Mouse (Mus musculus) kidney, postnatal 25 days (tissue): Measurements from ENCODE around the gene Mtg2.

Experiments
- DNase-seq, 2 experiments: peaks; one replicate each; pipeline ENCODE4 v3.0.0; 2021; ENCODE audit warnings: mixed read lengths in 2 of 2

Gene Mtg2

DNA sequence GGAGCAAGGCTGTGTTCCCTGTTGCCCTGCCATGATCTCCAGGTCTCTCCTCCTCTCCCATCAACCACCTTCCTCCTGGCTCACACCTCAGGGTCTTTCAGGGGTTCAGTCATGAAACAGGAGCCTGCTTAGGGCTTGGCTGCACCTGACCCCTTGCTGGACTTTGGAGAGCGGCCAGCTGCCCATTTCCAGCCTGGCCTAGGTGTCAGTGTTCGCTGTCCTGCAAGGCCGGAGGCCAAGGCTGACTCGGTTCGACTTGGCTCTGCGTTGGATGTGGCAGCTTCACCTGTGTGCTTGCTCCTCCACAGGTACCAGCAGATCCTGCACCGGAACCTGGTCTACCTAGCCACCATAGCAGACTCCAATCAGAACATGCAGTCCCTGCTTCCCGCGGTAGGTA, 17.4 kb upstream of the Mtg2 start:
- DNase-seq = peak; percentile 69 to 79

DNA sequence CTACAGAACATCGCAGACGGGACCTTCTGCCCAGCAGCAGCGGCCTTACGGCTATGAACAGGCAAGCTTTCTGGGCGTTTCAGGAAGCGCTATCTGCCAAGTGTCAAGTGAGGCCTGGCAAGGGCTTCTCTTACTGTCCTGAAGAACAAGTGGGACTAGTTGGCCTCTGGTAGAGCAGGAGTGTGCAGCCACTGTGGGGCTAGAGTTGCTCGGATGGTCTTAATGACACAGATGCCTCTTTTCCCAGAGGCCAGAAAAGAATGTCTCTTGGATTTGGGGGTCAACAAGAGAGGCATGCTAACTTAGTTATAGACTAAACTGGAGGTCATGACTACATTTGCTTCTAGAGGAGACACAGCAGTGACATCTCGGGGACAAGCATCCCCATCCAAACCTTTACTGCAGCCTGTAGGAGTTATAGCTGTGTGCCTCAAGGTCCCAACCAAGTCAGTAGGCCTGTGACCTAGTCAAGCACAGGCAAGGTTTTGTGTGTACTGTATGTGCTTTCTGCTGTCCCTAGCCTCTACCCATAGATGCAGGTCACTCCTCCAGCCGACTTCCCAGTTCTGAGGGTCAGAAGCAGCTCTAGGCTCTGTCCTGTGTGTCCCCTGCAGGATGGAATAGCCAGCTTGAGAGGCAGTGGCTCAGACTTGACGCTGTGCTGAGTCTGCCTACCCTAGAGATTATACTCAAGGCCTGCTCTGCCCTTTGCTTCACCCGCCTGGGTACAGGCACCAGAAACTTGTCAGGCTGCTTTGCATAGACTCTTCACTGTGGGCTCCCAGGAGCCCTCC, 6.9 kb upstream of the Mtg2 start:
- no peak for DNase-seq

GRCm38 (mm10) chr2:180069770-180070480, 463 bp upstream of the Mtg2 start:
- no peak for DNase-seq

DNA sequence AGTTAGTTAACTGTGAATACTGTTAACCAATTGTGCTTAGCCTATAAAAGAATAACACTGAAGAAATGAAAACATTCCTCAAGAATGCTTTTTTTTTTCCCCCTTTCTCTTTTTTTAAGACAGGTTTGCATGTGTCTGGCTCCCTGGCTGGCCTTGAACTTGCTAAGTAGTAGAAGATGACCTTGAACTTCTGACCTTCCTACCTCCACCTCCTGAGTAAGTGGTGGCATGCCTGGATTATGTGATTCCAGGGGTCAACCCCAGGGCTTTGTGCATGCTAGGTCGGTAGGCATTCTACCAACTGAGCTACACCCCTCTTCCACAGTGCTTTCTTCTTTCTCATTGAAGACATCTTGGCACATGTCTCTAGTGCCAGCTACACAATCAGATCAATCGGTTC, 1.3 kb downstream of the Mtg2 start:
- DNase-seq = no peak

DNA sequence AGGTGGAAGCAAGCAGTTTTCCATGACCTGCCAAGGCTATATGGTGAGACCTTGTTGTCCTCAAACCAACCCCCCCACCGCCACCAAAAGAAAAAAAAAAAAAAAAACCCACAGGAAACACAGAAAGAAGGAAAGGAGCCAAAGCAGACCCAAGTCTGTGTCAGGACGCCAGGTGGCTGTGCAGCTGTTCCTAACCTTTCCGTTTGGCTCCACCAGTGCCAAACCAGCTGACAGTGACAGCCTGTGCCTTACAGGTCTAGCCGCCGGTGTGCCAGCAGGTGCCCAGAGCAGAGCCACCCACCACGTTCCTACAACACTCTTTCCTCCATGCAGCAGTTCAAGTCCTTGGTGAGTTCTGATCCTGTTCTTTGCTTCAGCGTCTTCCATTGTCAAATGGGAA, 2.5 kb downstream of the Mtg2 start:
- DNase-seq = no peak

DNA sequence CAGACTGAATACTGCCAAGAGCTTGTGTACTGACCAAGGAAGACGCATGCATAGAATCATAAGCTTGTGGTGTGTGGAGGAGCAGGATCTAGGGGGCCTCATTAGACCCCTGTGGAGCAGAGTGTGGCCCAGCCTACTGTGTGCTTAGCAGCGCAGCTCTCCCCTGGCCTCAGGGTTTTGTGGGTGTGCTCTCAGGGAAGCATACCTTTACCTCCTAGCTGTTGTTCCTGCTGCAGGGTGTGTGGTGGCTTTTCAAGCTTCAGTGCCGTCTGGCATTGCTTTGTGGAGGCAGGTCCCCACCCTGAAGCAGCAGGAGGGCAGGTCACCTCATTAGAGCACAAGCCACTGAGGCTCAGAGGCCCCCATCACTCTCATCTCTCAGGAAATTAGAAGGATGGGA, 7.2 kb downstream of the Mtg2 start:
- no peak for DNase-seq

DNA sequence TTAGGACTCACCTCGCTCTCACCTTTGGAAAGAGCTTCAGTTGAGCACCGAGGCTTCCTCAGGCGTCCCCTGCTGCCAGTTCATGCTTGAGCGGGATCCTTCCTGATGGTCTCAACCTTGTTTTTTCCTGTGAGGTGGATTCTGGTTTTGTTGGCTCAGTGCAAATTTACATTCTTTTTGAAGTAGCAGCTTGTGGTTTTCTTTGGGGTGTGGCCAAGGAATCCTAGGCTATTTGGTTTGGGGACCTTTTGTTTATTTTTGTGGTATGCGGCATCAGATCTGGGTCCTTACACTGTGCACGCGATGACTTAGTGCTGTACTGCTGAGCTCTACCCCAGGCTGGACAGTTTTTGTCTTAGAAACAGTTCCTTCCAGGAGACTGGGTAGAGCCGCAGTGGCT, 10.3 kb downstream of the Mtg2 start:
- no peak for DNase-seq

- no peak for DNase-seq
These were observed 12.7 kb downstream of the Mtg2 start for GRCm38 (mm10) chr2:180083063-180083462.

GRCm38 (mm10) chr2:180084565-180084964, 14.2 kb downstream of the Mtg2 start:
- DNase-seq = no peak

- DNase-seq = no peak
These were observed 15.7 kb downstream of the Mtg2 start for GRCm38 (mm10) chr2:180085926-180086636.

- no peak for DNase-seq
These were observed 16.2 kb downstream of the Mtg2 start for GRCm38 (mm10) chr2:180086637-180087027.

DNA sequence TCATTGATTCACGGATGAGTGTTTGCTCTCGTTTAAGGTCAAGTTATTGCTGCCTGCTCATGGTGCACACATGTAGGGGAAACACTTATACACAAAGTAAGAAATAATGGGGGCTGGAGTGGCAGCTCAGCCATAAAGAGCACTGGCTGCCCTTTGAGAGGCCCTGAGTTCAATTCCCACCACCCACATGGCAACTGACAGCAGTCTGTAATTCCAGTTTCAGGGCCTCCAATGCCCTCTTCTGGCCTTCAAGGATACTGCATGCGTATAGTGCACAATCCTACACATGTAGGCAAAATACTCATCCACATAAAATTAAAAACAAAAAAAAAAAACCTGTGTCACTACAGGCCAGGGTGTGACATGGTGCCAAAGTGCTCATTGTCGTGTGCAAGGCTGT, 17.1 kb downstream of the Mtg2 start:
- DNase-seq = no peak

- no peak for DNase-seq
These were observed 19.9 kb downstream of the Mtg2 start for GRCm38 (mm10) chr2:180090285-180090684.

GRCm38 (mm10) chr2:180095711-180096110, 25.3 kb downstream of the Mtg2 start:
- no peak for DNase-seq

GRCm38 (mm10) chr2:180097585-180097984, 27.2 kb downstream of the Mtg2 start:
- no peak for DNase-seq

GRCm38 (mm10) chr2:180098167-180098566, 27.8 kb downstream of the Mtg2 start:
- no peak for DNase-seq

DNA sequence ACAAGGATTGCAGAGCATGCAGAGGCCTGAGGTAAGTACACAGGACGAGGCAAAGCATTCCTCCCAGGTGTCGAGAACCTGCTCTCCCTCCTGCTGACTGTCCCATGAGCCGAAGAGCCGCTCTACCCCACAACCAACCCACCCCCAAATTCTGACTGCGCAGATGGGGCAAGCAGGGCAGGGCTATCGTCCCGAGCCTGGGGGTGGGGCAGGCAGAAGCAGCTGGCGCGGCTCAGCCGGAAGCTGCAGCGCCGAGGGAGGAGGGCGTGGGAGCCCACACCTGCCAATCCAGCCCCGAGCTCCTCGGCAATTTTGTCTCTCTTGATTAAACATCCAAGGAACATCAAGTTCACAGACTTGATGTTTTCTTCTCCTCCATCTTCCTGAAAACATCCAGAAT, 29.1 kb downstream of the Mtg2 start:
- peak in 1 of 2 experiments; percentile 33 for DNase-seq

DNA sequence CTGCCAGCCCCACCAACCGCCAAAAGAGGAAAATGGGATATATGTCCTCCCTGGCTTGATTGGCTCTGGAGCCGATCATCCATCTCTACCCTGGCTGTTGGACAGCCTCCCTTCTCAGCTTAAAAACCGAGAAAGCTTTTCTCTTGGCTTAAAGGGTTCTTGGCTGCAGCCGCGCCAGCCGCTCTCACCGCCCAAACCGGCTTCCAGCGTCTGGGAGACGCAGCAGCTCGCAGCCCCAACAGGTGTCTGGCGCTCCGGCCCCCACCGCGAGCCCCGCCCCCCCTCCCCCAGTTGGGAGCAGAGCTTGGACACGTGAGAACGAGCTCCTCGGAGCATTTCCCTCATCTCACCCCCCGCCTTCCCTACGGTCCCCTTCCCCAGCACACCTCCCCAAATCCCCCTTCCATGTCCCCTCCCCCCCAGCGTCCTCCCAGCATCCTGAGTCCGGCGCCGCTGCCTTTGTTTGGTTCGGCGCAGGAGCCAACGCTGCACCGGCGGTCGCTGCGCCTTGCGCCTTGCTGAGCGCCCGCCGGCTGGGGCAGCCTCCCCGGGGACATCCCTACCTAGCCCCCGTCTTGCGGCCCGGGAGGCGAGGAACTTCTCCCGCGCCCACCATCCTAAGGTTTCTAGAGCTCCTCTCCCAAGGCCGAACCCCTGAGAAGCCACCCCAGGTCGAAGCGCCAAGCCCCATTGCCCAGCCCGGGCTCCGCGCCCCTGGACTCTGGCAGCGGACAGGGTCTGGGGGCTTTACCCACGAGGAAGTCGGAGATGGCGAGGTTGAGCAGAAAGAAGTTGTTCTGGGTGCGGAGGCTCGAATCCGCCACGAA, 33.0 kb downstream of the Mtg2 start:
- DNase-seq = no peak

DNA sequence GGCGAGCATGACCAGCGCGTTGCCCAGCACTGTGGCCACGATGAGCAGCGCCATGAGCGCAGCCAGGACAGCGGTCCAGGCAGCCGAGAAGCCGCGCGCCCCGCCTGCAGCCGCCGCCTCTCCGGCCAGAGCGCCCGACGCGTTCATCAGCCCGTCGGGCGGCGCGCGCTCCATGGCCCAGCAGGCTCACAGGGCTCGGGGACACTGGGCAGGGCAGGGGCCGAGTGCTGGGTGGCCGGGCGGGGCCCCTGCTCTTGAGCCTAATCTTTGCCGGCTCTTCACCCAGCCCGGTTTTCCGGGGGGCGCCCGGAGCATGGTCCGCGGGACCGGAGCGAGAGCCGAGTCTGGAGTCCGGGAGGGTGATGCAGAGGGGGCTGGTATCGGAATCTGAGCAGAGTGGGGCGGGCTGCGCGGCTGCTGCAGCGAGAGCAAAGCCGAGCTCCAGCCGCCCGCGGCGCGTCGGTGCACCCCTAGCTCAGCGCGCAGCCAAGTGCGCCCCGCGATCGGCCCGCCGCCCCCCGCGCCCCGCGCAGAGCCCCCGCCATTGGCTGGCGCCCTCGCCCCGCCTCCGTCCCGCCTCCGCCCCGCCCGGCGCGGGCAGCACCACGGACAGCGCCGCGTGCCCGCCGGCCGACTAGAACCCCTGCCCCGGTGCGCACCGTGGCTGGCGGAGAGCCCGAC, 33.7 kb downstream of the Mtg2 start, which contains the start of gene Hrh3:
Gene Hrh3, minus strand, starts transcription at position 511 of the 681 bp plus-strand sequence.
- peak; percentile 81 to 91 for DNase-seq

DNA sequence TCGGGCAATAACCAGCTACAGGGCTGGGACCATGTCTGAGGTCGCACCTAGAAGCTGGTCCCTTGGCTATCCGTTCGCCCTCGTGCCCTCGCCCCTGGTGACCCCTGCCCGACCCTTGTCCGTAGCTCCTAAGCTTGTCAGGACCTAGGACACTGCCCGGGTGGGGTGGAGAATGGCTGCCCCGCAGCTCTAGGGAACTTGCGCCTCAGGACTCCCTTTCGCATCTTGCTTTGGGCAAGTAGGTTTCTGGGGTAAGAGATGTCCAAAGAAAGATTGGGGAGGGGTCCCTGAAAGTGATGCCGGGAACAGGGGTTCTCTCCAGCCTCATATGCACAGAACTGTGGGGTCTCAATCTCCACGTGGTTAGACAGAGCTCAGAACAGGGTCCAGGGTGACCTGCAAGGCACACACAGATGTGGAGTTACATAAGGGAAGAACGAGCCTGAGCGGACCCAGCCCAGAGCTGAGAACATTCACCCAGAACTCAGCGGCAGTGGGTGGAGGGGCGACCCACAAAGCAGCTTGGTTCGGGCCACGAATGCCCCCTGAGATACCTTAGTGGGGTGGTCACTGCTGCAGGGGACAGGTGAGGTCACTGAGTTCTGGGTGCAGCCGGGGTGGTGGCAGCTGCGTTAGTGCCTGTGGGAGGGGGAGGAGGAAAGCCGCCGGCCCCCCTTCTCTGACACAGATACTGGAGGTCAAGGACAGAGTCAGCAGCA, 34.4 kb downstream of the Mtg2 start:
- peak in 1 of 2 experiments; percentile 33 for DNase-seq

DNA sequence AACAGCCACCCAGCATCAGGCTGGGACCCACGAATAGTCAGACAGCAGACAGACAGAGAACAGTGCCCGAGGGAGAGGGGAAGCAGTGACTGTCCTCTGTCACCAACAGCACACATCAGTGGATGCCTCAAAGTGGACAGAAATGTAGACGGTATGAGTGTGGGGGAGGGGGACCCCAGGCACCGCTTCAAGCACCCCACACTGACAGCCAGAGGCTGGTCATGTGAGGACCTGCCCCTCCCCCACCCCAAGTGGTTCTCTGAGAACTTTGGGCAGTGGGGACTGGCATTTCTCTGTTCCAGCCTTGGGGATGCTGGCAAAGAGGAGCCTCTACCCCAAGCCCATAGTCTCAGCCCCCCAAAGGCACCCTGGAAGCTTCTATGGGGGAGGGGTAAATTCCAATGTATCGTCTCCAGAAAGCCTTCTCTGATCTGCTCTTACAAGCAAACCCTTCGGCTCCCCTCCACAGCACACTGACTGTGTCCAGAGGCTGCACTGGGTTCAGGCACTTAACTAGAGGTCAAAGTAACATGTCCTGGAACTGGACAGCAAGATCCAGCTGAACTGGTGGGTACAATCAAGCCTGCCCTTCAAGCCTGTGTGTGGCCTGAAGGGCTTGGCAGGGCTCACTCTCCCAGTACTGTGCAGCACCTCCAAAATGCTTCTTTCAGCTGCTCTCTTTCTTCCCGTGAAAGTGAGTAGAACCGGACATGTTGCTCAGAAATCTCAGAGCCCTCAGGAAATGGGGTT, 35.2 kb downstream of the Mtg2 start:
- DNase-seq = peak; percentile 32 to 59
